Mouse (Mus musculus): ENCODE measurements around the gene Inpp5e. TPM values are rescaled to one million over a fixed set of nuclear protein-coding genes. Genes with fewer than 3 reads are reported as not detected.

The Inpp5e gene
- total RNA-seq (2015) (13.5 and 13.9 TPM in 2 replicates), total RNA-seq (2017) (5.3 and 7.1 TPM in 2 replicates)

GRCm38 (mm10) chr2:26408515-26409356 is at the start of gene Inpp5e:
Inpp5e (minus strand) TSS chr2:26409203.
- peak; percentile 98 for ATAC-seq (replicated peaks; ENCODE audit: poor library complexity)

GRCm38 (mm10) chr2:26458402-26459124 is 49.6 kb upstream of the Inpp5e start:
- no peak for ATAC-seq (replicated peaks; ENCODE audit: poor library complexity)

GRCm38 (mm10) chr2:26449121-26450060 is 40.4 kb upstream of the Inpp5e start:
- no peak for ATAC-seq (replicated peaks; ENCODE audit: poor library complexity)

GRCm38 (mm10) chr2:26447451-26447850 is 38.4 kb upstream of the Inpp5e start:
- no peak for ATAC-seq (replicated peaks; ENCODE audit: poor library complexity)

GRCm38 (mm10) chr2:26446671-26447070 is 37.7 kb upstream of the Inpp5e start:
- no peak for ATAC-seq (replicated peaks; ENCODE audit: poor library complexity)

- ATAC-seq (replicated peaks; ENCODE audit: poor library complexity), result peak; percentile 72
Measured at GRCm38 (mm10) chr2:26445666-26446445, 36.9 kb upstream of the Inpp5e start.

GRCm38 (mm10) chr2:26444946-26445665 is 36.1 kb upstream of the Inpp5e start, which contains the start of gene Sec16a:
Sec16a (minus strand) TSS chr2:26445216.
- peak; percentile 80 for ATAC-seq (replicated peaks; ENCODE audit: poor library complexity)

GRCm38 (mm10) chr2:26444368-26444767 is 35.4 kb upstream of the Inpp5e start:
- ATAC-seq (replicated peaks; ENCODE audit: poor library complexity), result no peak

- no peak for ATAC-seq (replicated peaks; ENCODE audit: poor library complexity)
Measured at GRCm38 (mm10) chr2:26443876-26444275, 34.9 kb upstream of the Inpp5e start.

GRCm38 (mm10) chr2:26442843-26443242 is 33.8 kb upstream of the Inpp5e start:
- ATAC-seq (replicated peaks; ENCODE audit: poor library complexity), result no peak

- ATAC-seq (replicated peaks; ENCODE audit: poor library complexity), result no peak
Measured at GRCm38 (mm10) chr2:26441688-26442087, 32.7 kb upstream of the Inpp5e start.

GRCm38 (mm10) chr2:26441261-26441660 is 32.3 kb upstream of the Inpp5e start:
- no peak for ATAC-seq (replicated peaks; ENCODE audit: poor library complexity)

GRCm38 (mm10) chr2:26439671-26440070 is 30.7 kb upstream of the Inpp5e start:
- no peak for ATAC-seq (replicated peaks; ENCODE audit: poor library complexity)

GRCm38 (mm10) chr2:26438373-26438772 is 29.4 kb upstream of the Inpp5e start:
- ATAC-seq (replicated peaks; ENCODE audit: poor library complexity), result no peak

- no peak for ATAC-seq (replicated peaks; ENCODE audit: poor library complexity)
Measured at GRCm38 (mm10) chr2:26437221-26437620, 28.2 kb upstream of the Inpp5e start.

GRCm38 (mm10) chr2:26434791-26435572 is 26.0 kb upstream of the Inpp5e start:
- ATAC-seq (replicated peaks; ENCODE audit: poor library complexity), result no peak

GRCm38 (mm10) chr2:26429851-26430250 is 20.8 kb upstream of the Inpp5e start:
- no peak for ATAC-seq (replicated peaks; ENCODE audit: poor library complexity)

GRCm38 (mm10) chr2:26424541-26424940 is 15.5 kb upstream of the Inpp5e start:
- ATAC-seq (replicated peaks; ENCODE audit: poor library complexity), result no peak

- ATAC-seq (replicated peaks; ENCODE audit: poor library complexity), result no peak
Measured at GRCm38 (mm10) chr2:26423086-26423485, 14.1 kb upstream of the Inpp5e start.

All from megakaryocyte progenitor cell, adult 5-6 weeks (primary cell).